Mouse (Mus musculus): ENCODE measurements around the gene Bloc1s4. TPM values are rescaled to one million over a fixed set of nuclear protein-coding genes. Genes with fewer than 3 reads are reported as not detected.

The Bloc1s4 gene
- polyA plus RNA-seq, 1 experiment: not detected

DNA sequence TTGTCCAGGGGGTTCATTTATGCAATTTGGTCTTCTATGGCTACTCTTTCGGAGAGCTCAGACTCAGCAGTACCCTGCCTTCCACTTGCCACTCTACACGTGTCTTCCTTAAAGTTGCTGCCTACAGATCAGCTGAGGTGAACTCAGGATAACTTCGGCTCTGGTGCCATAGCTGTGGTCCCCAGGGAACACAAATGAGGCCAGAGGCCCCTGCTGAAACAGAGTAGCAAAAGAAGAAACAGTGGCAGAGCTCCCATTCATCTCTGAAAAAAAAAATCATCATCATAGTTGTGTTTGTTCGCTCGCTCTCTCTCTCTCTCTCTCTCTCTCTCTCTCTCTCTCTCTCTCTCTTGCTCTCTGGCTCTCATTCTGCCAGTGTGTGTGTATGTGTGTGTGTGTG, 49.8 kb downstream of the Bloc1s4 start:
- Histone ChIP-seq H3K4me3 (ENCODE audit: insufficient read depth, low read depth, low read length) (no peak overlapping the region), H3K27ac (ENCODE audit: insufficient read depth, low read depth, low read length) (no peak overlapping the region), H3K4me1 (ENCODE audit: control insufficient read depth, insufficient read depth, low read length) (peaks cover 12% of the 10 kb centered on the region)
- 75% methylated on average over 5 of the region's 5 CpGs for WGBS
- TF ChIP-seq POLR2A (IDR thresholded peaks at IDR 0.05; ENCODE audit: insufficient read depth, low read depth, low read length): no peak
- TF ChIP-seq CTCF (IDR thresholded peaks at IDR 0.05; ENCODE audit: insufficient read depth, low read depth, low read length): no peak

- TF ChIP-seq POLR2A (IDR thresholded peaks at IDR 0.05; ENCODE audit: insufficient read depth, low read depth, low read length) (no peak), CTCF (IDR thresholded peaks at IDR 0.05; ENCODE audit: insufficient read depth, low read depth, low read length) (no peak)
- 77% methylated on average over 7 of the region's 7 CpGs for WGBS
- Histone ChIP-seq H3K4me3 (ENCODE audit: insufficient read depth, low read depth, low read length) (no peak overlapping the region), H3K27ac (ENCODE audit: insufficient read depth, low read depth, low read length) (no peak overlapping the region), H3K4me1 (ENCODE audit: control insufficient read depth, insufficient read depth, low read length) (peaks cover 16% of the 10 kb centered on the region)
Measured at GRCm38 (mm10) chr5:36698067-36698670, 50.3 kb downstream of the Bloc1s4 start.

Other genes starting within 250 kb of the Bloc1s4 start
- gene Tbc1d14, start 155.4 kb downstream of the Bloc1s4 start, polyA plus RNA-seq (2012; ENCODE audit: insufficient read depth, insufficient read length, low replicate concordance, missing spikeins): not detected in 2 replicates
- gene D5Ertd579e, start 52.6 kb downstream of the Bloc1s4 start, polyA plus RNA-seq (2012; ENCODE audit: insufficient read depth, insufficient read length, low replicate concordance, missing spikeins): 145 and 356 TPM in 2 replicates
- 561 TPM in 1 of 2 replicates, not detected in the other for gene Mrfap1, start 48.1 kb upstream of the Bloc1s4 start, polyA plus RNA-seq (2012; ENCODE audit: insufficient read depth, insufficient read length, low replicate concordance, missing spikeins)
- not detected in 2 replicates for gene Man2b2, start 82.0 kb upstream of the Bloc1s4 start, polyA plus RNA-seq (2012; ENCODE audit: insufficient read depth, insufficient read length, low replicate concordance, missing spikeins)
- gene Ppp2r2c, start 119.9 kb upstream of the Bloc1s4 start, polyA plus RNA-seq (2012; ENCODE audit: insufficient read depth, insufficient read length, low replicate concordance, missing spikeins): 124 TPM in 1 of 2 replicates, not detected in the other
- not detected in 2 replicates for gene Wfs1, start 240.6 kb upstream of the Bloc1s4 start, polyA plus RNA-seq (2012; ENCODE audit: insufficient read depth, insufficient read length, low replicate concordance, missing spikeins)

All from olfactory bulb, adult 2 months (tissue).